Mouse (Mus musculus): ENCODE data around the gene Gm5148. TPM values are rescaled to one million over a fixed set of nuclear protein-coding genes. Genes with fewer than 3 reads are reported as not detected.

Gene Gm5148
- polyA plus RNA-seq, 1 experiment = 0.02 TPM

DNA sequence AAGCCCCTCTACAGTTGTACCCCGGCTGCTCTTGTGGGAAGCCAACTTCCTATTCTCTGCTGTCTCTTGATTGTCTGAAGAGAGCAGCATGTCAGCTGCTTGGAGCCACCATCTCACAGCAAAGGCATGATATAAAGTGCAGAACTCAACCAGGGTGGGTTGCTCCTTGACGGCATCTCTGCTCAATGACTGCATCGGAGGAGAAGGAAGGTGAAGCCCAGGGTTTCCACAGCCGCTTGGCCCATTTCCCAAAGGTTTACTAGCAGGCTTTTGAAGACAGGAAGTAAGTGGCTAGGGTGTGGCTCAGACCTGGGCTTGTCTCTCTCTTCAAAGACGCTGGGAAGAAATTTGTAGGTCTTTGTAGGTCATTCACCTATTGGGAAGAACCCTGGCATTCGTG, 36.6 kb upstream of the Gm5148 start:
- Histone ChIP-seq H3K4me1 (ENCODE audit: control insufficient read depth) (peaks cover 8% of the 10 kb centered on the region), H3K9me3 (ENCODE audit: control insufficient read depth, low read length) (no peaks in the 10 kb centered on the region), H3K27me3 (ENCODE audit: control insufficient read depth) (no peaks in the 10 kb centered on the region; the same call in 1 of the 2 replicates), H3K4me3 (replicated peaks) (no peak overlapping the region), H3K36me3 (ENCODE audit: control insufficient read depth) (no peaks in the 10 kb centered on the region)
- TF ChIP-seq GATA1 (IDR thresholded peaks at IDR 0.05; ENCODE audit: low read length) (no peak), TAL1 (IDR thresholded peaks at IDR 0.05; ENCODE audit: low read length) (no peak)

- peaks cover 6% of the 10 kb centered on the region for H3K4me1 ChIP-seq (ENCODE audit: control insufficient read depth)
- H3K9me3 ChIP-seq (ENCODE audit: control insufficient read depth, low read length) = no peaks in the 10 kb centered on the region
- no peak for TF ChIP-seq GATA1 (IDR thresholded peaks at IDR 0.05; ENCODE audit: low read length)
- no peak for TF ChIP-seq TAL1 (IDR thresholded peaks at IDR 0.05; ENCODE audit: low read length)
- H3K36me3 ChIP-seq (ENCODE audit: control insufficient read depth) = no peaks in the 10 kb centered on the region
- no peak overlapping the region for H3K4me3 ChIP-seq (replicated peaks)
- no peaks in the 10 kb centered on the region; the same call in 1 of the 2 replicates for H3K27me3 ChIP-seq (ENCODE audit: control insufficient read depth)
Measured at GRCm38 (mm10) chr3:37758611-37759322, 34.5 kb upstream of the Gm5148 start.

GRCm38 (mm10) chr3:37758124-37758523, 33.8 kb upstream of the Gm5148 start:
- Histone ChIP-seq H3K36me3 (ENCODE audit: control insufficient read depth) (no peaks in the 10 kb centered on the region), H3K27me3 (ENCODE audit: control insufficient read depth) (no peaks in the 10 kb centered on the region; the same call in 1 of the 2 replicates), H3K9me3 (ENCODE audit: control insufficient read depth, low read length) (no peaks in the 10 kb centered on the region), H3K4me3 (replicated peaks) (no peak overlapping the region), H3K4me1 (ENCODE audit: control insufficient read depth) (peaks cover 6% of the 10 kb centered on the region)
- TF ChIP-seq TAL1 (IDR thresholded peaks at IDR 0.05; ENCODE audit: low read length) (no peak), GATA1 (IDR thresholded peaks at IDR 0.05; ENCODE audit: low read length) (no peak)

DNA sequence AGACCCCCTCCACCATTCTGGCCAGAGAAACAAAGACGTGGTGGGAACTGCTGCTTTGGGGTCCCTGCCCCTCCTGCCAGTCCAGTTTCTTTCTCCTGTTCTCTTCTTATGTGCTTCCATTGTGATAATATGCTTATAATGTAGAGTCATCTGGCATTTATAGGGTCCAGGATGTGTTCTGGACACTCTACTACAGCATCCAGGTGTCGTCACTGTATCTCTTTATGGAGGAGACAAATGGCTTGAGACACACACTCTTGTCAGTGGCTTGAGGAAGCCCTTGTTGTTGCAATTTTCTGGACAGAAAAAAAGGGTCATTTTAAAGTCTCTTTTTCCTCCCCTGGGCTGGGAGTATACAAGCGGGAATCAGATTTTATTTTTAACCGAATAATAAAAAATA, 33.3 kb upstream of the Gm5148 start:
- Histone ChIP-seq H3K4me3 (replicated peaks) (no peak overlapping the region), H3K36me3 (ENCODE audit: control insufficient read depth) (no peaks in the 10 kb centered on the region), H3K9me3 (ENCODE audit: control insufficient read depth, low read length) (no peaks in the 10 kb centered on the region), H3K4me1 (ENCODE audit: control insufficient read depth) (peaks cover 6% of the 10 kb centered on the region), H3K27me3 (ENCODE audit: control insufficient read depth) (no peaks in the 10 kb centered on the region; the same call in 1 of the 2 replicates)
- TF ChIP-seq TAL1 (IDR thresholded peaks at IDR 0.05; ENCODE audit: low read length) (no peak), GATA1 (IDR thresholded peaks at IDR 0.05; ENCODE audit: low read length) (no peak)

DNA sequence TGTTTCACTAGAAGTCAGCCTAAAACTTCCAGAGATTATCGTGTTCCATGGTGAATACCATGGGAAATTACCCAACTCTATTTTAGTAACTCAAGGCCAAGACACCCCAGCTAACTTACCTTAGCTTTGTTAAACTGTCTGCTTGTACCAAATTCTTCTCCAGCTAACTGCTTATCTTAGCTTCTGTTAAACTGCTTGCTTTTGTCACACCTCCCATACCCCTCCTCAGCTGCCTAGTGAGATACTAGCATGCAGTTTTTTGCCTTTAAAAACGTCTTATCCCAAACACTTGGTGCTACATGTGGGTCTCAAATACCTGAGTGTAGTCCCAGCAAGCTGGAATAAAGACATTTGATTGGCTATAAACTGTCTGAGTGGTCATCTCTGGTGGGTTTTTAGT, 31.7 kb upstream of the Gm5148 start:
- no peak for TF ChIP-seq TAL1 (IDR thresholded peaks at IDR 0.05; ENCODE audit: low read length)
- no peak for TF ChIP-seq GATA1 (IDR thresholded peaks at IDR 0.05; ENCODE audit: low read length)
- H3K4me3 ChIP-seq (replicated peaks) = no peak overlapping the region
- H3K4me1 ChIP-seq (ENCODE audit: control insufficient read depth) = peaks cover 6% of the 10 kb centered on the region
- H3K36me3 ChIP-seq (ENCODE audit: control insufficient read depth) = no peaks in the 10 kb centered on the region
- no peaks in the 10 kb centered on the region for H3K9me3 ChIP-seq (ENCODE audit: control insufficient read depth, low read length)
- no peaks in the 10 kb centered on the region; the same call in 1 of the 2 replicates for H3K27me3 ChIP-seq (ENCODE audit: control insufficient read depth)

DNA sequence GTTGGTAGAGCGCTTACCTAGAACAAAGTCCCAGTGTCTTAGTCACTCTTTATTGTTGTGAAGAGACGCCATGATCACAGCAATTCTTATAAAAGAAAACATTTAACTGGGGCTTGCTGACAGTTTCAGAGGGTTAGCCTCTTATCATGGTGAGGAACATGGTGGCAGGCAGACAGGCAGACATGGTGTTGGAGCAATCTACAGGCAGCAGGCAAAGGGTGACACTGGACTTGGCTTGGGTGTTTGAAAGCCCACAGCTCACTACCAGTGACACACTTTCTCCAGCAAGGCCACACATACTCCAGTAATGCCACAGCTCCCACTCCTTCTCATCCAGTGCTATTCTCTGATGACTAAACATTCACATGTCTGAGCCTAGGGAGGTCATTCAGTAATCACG, 30.3 kb upstream of the Gm5148 start:
- H3K4me3 ChIP-seq (replicated peaks) = no peak overlapping the region

DNA sequence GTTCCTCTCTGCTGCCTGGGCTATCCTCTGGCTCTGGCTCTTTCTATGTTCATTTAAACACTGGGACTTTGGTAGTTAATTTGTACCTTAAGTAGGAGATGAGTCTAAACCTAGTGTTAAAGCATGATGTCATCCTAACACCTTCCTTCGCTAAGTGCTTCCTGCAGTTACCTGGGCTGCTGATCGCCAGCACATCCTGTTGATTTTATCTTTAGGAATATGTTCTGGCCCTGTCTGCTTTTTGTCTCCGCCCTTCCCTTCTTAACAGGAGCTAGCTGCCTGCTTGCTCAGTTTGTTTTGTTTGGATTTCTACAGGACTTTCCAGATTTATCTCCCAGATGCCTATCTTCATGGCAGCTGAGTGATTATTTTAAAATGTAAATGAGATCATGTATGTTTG, 28.9 kb upstream of the Gm5148 start:
- H3K4me1 ChIP-seq (ENCODE audit: control insufficient read depth) = peaks cover 9% of the 10 kb centered on the region
- no peak overlapping the region for H3K4me3 ChIP-seq (replicated peaks)
- no peaks in the 10 kb centered on the region for H3K9me3 ChIP-seq (ENCODE audit: control insufficient read depth, low read length)
- H3K36me3 ChIP-seq (ENCODE audit: control insufficient read depth) = no peaks in the 10 kb centered on the region
- TF ChIP-seq TAL1 (IDR thresholded peaks at IDR 0.05; ENCODE audit: low read length) (no peak), GATA1 (IDR thresholded peaks at IDR 0.05; ENCODE audit: low read length) (no peak)
- H3K27me3 ChIP-seq (ENCODE audit: control insufficient read depth) = no peaks in the 10 kb centered on the region; the same call in 1 of the 2 replicates

More for the DNA sequence above, 30.3 kb upstream of the Gm5148 start:
- Histone ChIP-seq H3K4me1 (ENCODE audit: control insufficient read depth) (peaks cover 6% of the 10 kb centered on the region), H3K27me3 (ENCODE audit: control insufficient read depth) (no peaks in the 10 kb centered on the region; the same call in 1 of the 2 replicates), H3K9me3 (ENCODE audit: control insufficient read depth, low read length) (no peaks in the 10 kb centered on the region), H3K36me3 (ENCODE audit: control insufficient read depth) (no peaks in the 10 kb centered on the region)
- TF ChIP-seq GATA1 (IDR thresholded peaks at IDR 0.05; ENCODE audit: low read length) (no peak), TAL1 (IDR thresholded peaks at IDR 0.05; ENCODE audit: low read length) (no peak)

DNA sequence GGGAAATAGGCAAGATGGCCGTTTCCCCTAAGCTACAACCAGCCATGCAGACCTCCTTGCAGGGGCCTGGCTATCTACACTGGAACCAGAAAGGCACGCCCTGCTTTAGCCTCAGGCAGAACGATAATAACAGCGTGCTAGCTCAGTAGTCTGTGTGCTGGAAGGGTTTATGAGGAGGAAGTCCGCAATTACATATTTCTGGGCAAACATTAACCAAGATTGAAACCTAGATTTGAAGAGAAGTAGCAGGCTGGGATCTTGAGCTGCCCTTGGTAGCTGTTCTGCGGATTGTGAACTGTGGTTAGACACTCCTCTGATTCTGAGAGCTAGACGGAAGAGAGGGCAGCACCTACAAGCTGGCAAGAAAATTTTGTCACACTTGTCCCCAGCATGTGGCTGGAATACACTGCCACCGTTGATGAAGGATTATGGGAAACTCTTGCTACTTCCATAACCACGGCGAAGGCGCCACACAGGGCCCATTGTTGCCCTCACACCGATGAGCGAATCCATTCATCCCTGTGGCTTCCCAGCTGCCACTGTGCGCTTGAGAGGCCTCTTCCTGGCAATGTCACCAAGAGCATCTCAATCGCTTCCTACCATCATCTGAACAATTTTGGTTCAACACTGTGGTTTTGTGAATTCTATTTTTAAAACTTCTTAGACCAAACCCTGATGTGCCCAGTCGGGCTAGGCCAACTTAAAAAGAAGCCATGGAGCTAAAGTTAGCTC, 23.9 kb upstream of the Gm5148 start:
- no peak overlapping the region for H3K4me3 ChIP-seq (replicated peaks)
- no peaks in the 10 kb centered on the region for H3K27me3 ChIP-seq (ENCODE audit: control insufficient read depth)

GRCm38 (mm10) chr3:37747258-37748001, 23.1 kb upstream of the Gm5148 start:
- TF ChIP-seq GATA1 (IDR thresholded peaks at IDR 0.05; ENCODE audit: low read length) = no peak
- no peak for TF ChIP-seq TAL1 (IDR thresholded peaks at IDR 0.05; ENCODE audit: low read length)
- Histone ChIP-seq H3K9me3 (ENCODE audit: control insufficient read depth, low read length) (no peaks in the 10 kb centered on the region), H3K36me3 (ENCODE audit: control insufficient read depth) (no peaks in the 10 kb centered on the region), H3K4me3 (replicated peaks) (no peak overlapping the region), H3K27me3 (ENCODE audit: control insufficient read depth) (no peaks in the 10 kb centered on the region), H3K4me1 (ENCODE audit: control insufficient read depth) (peaks cover 17% of the 10 kb centered on the region)

More for the DNA sequence above, 23.9 kb upstream of the Gm5148 start:
- no peak for TF ChIP-seq TAL1 (IDR thresholded peaks at IDR 0.05; ENCODE audit: low read length)
- TF ChIP-seq GATA1 (IDR thresholded peaks at IDR 0.05; ENCODE audit: low read length) = no peak; the same call in 1 of the 2 replicates
- H3K4me1 ChIP-seq (ENCODE audit: control insufficient read depth) = peaks cover 17% of the 10 kb centered on the region
- H3K36me3 ChIP-seq (ENCODE audit: control insufficient read depth) = no peaks in the 10 kb centered on the region
- H3K9me3 ChIP-seq (ENCODE audit: control insufficient read depth, low read length) = no peaks in the 10 kb centered on the region

All from erythroblast, embryonic 14.5 days (primary cell).